Mouse (Mus musculus): ENCODE data around the gene Aaed1.

Aaed1 gene

GRCm38 (mm10) chr13:64250363-64250762 is 62.1 kb downstream of the Aaed1 start:
- in situ Hi-C loops (cut with MboI), result no loop called here

- in situ Hi-C loops (cut with MboI), result no loop called here
Observed at GRCm38 (mm10) chr13:64248775-64249524, 63.6 kb downstream of the Aaed1 start.

DNA sequence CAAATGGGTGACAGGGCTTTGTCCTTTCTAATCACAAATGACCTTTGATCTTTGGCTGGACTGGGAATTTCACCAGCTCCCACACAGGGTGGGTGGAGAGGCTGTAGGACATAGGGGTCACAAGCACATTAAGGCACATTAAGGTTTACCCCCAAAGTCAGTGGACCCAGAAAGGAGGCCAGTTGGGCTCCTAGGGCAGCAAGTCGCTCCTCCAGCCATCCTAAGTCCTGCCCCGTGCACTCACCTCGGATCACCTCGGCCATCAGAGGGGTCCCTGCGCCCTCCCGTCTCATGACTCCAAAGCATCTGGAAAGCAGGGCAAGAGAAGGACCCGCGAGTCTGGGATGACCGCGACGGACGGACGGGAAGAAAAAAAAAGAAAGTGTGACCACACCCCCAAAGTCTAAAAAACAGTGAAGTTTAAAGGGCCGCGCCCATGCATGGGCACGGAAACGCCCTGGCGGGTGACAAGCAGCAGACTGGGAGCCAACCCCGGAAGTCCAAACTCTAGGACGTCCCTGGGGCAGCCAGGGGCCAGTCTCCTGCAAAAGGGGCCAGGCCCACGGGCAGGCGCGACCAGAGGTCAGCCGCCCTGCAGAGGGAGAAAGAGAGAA is 64.2 kb downstream of the Aaed1 start:
- in situ Hi-C loops (cut with MboI), result no loop called here

- in situ Hi-C loops (cut with MboI), result no loop called here
Observed at GRCm38 (mm10) chr13:64246106-64246505, 66.4 kb downstream of the Aaed1 start.

GRCm38 (mm10) chr13:64244685-64245261 is 67.7 kb downstream of the Aaed1 start:
- in situ Hi-C loops (cut with MboI), result no loop called here

GRCm38 (mm10) chr13:64242721-64243120 is 69.8 kb downstream of the Aaed1 start:
- in situ Hi-C loops (cut with MboI), result no loop called here

- in situ Hi-C loops (cut with MboI), result no loop called here
Observed at GRCm38 (mm10) chr13:64240626-64241025, 71.9 kb downstream of the Aaed1 start.

- in situ Hi-C loops (cut with MboI), result no loop called here
Observed at GRCm38 (mm10) chr13:64237681-64238157, 74.8 kb downstream of the Aaed1 start.

DNA sequence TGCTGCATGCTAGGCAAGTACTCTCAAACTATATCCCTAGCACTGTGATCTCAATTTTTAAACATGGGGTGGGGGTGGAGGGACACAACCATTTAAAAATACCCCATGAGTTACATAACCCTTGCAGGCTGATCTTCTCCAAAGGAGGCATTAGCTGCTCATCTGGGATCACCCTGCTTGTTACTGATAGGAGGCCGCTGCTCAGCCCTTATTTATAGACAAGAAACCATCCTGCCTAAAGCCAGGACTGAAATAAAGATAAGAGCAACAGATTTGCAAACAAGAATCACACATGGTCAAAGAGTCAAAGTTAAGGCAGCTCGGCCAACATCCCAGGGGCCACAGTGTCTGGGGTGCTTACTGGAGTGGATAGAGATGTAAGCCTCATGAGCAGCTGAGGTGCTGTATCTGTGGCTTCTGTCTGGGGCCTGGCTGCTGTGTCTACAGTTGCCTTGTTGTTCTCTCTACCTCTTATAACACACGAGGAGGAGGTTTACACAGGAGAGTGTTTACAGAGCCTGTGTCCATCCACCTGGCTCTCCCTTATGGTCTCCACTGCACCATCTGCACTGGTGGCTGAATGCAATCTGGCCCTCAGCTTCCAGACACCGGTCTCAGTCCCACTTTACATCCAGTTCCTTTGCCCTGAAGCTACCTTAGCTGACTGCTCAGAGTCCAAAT is 75.4 kb downstream of the Aaed1 start:
- in situ Hi-C loops (cut with MboI), result no loop called here

DNA sequence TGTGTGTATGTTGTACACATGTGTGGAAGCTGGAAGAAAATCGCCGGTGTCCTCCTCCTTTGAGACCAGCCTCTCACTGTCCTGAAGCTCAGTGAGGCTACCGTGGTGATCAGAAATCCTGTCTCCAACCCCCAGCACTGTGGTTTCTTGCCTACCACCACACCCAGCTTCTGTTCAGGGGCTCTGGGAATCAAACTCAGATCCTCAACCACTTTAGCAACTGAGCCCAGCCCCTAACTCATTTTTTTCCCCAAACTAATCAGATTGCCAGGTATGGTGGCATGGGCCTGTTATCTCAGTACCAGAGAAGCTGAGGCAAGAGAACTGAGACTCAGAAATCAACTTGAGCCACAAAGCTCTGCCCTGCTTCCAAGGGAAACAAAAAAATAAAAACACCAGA is 76.7 kb downstream of the Aaed1 start:
- in situ Hi-C loops (cut with MboI), result no loop called here

DNA sequence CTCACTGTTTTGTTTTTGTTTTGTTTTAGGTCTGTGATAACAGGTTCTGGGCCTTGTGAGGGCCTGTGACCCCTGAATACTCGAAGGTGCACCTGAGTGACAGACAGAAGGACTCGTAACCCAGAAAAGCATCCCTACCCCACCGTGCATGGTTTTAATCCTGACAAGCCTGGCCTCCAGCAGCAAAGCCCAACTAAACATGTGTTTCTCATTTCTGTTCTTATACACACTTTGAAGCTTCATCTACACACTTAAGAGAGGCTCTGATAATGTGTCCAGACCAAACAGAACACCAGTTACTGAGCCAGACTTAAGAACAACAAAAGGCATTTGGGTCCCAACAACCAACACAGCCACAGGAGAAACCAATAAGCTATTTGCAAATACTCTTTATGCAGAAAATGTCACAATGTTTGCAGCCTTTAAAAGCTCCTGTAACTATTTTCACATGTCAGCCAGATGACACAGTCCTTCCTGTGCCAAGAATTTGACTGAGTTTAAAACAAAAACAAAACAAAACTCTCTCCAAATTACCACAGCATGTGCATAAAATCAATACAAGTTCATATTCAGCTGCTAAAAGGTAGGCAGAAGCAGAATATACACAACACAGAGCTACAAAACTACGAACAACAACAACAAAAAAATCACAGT is 77.3 kb downstream of the Aaed1 start:
- in situ Hi-C loops (cut with MboI), result no loop called here

GRCm38 (mm10) chr13:64233139-64233538 is 79.4 kb downstream of the Aaed1 start:
- in situ Hi-C loops (cut with MboI), result no loop called here

- in situ Hi-C loops (cut with MboI), result no loop called here
Observed at GRCm38 (mm10) chr13:64226725-64227124, 85.8 kb downstream of the Aaed1 start.

- in situ Hi-C loops (cut with MboI), result no loop called here
Observed at GRCm38 (mm10) chr13:64225738-64226137, 86.8 kb downstream of the Aaed1 start.
